8 mouse cellular contexts compared by ENCODE assay signal in genomic region chr11:104550406-104550974, GRCm38 (mm10). TPM values are rescaled to one million over a fixed set of nuclear protein-coding genes. Genes with fewer than 3 reads are reported as not detected.
DNase-seq lines count a peak whose midpoint lies in the region; ATAC-seq lines count a peak whose summit lies in the region.

Gene Cdc27, minus strand, starts transcription at chr11:104550620.
Gene Myl4, plus strand, starts transcription at chr11:104550663.

- ATAC-seq in inflammation-experienced regulatory T-cells, adult 6 months: peak; percentile 94
- ATAC-seq in megakaryocyte-erythroid progenitor cell, adult 5-6 weeks (replicated peaks; ENCODE audit: low FRiP score, low TSS enrichment, poor library complexity, severe bottlenecking): peak; percentile 88

- intact Hi-C loops in gastrocnemius, postnatal 14 days (cut with DNase I; ENCODE audit: low total_unique reads): no loop called here
- intact Hi-C loops in left cerebral cortex, postnatal 10 days (cut with DNase I): no loop called here

- DNase-seq in adrenal gland, adult (ENCODE audit: inconsistent age in 2 of 2, low spot score in 1 of 2): peak; percentile 99 to 100
- DNase-seq in embryo, embryonic 10.5 days (ENCODE audit: low spot score): peak; percentile 100
- peak; percentile 94 for DNase-seq in gastrocnemius, postnatal 14 days
- DNase-seq in left cerebral cortex, postnatal 10 days (ENCODE audit: extremely low spot score in 1 of 2, low spot score in 2 of 2): peak; percentile 96 to 100
- peak; percentile 99 for DNase-seq in right cerebral cortex, postnatal 25 days
- DNase-seq in urinary bladder, postnatal 4 days (ENCODE audit: low spot score in 2 of 2): peak; percentile 98

RNA-seq across cellular contexts. Expression of gene Cdc27, which starts in this region (rescaled TPM):
- total RNA-seq in gastrocnemius, postnatal 14 days (2021): 10 to 100 TPM; 23.4 to 25.2 TPM
- 10 to 100 TPM; 17.1 to 26.3 (median 17.5) TPM for polyA plus RNA-seq in inflammation-experienced regulatory T-cells, adult 6 months (2017; shearing (Covaris generic))
- total RNA-seq in left cerebral cortex, postnatal 10 days (2021): 10 to 100 TPM; 63.9 to 73.9 TPM
- 48.1 and 55.5 TPM in 2 replicates for total RNA-seq in megakaryocyte-erythroid progenitor cell, adult 5-6 weeks (2014; fragmentation: Nextera tagmentation)
- 60.2 and 67.4 TPM in 2 replicates for total RNA-seq in megakaryocyte-erythroid progenitor cell, adult 5-6 weeks (2017)

RNA-seq across cellular contexts. Expression of gene Myl4, which starts in this region (rescaled TPM):
- 10 to 100 TPM; 13.1 to 15.7 TPM for total RNA-seq in gastrocnemius, postnatal 14 days (2021)
- polyA plus RNA-seq in inflammation-experienced regulatory T-cells, adult 6 months (2017; shearing (Covaris generic)): 10 to 100 TPM in 1 of 3 experiments, 1 to 10 TPM in 2; 5.9 to 17.7 (median 6.4) TPM
- total RNA-seq in left cerebral cortex, postnatal 10 days (2021): 10 to 100 TPM in 1 of 2 experiments, 1 to 10 TPM in 1; 8.7 to 10.9 TPM
- total RNA-seq in megakaryocyte-erythroid progenitor cell, adult 5-6 weeks (2014; fragmentation: Nextera tagmentation): 1.4 and 2.5 TPM in 2 replicates
- not detected in 2 replicates for total RNA-seq in megakaryocyte-erythroid progenitor cell, adult 5-6 weeks (2017)

Comparison
In these comparisons a context has a peak if more than half of its experiments do, and no peak if none do; other contexts are left out.
1. Peak in every context shown above with its lines: DNase-seq and ATAC-seq.